Mouse (Mus musculus) cerebellum, adult 18-20 months (tissue): ENCODE measurements around the gene St6galnac6.
A peak's percentile ranks its signal among the peaks of the same experiment; 100 is the strongest.

Source experiments
- DNase-seq, 2 experiments: peaks; one replicate each; pipeline ENCODE4 v3.0.0; 2021

Gene St6galnac6

DNA sequence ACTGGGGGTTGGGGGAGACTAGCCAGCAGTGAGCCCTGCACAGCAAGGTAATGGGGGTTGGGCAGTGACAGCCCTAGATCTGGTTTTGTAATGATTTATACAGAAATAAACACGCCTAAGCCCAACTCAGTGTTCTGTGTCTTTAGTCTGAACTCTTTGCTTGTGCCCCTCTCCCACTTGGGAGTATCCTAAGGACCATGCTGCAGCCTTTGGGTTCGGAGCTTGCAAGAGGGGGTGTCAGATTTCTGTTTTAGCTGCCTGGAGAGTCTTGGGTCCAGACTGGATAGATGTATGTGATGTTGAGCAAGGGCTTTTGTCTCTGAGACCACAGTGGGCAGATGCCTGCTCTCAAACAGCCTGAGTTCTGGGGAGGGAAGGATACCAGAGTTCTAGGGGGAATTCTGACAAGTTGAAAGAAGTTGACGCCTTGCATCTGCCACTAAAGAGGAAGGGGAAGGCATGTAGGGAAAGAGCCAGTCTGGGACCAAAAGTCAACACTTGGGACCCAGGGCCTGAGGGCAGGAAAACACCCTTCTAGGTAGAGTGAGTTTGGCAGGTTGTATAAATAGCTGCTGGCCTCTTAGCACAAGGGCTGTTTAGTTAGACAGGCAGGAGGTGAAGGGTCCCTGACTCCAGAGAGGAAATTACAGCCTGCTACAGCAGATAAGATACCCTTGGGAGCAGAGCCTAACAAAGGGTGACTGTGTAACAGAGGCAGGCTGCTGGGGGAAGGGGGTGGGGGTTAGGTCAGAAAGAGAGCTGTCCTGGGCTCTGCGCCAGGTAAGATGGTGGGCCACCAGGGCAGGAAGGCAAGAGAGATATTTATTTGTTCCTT lies 21.4 kb downstream of the St6galnac6 start:
- DNase-seq: no peak

DNA sequence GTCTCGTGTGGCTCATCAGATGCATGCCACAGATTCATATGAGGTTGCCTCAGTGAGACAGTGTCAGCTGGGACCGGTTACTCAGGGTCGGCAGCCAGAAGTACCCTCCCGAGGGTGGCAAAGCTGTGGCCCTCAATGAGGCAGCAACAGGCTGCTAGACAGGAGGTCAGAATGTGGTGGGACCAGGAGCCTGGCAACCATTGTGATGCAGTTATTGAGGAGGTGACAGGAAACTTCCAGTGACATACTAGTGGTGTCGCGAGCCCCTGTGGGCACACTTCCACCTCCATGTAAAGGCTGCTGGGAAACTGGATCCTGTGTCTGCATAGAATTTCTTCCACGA lies 22.0 kb downstream of the St6galnac6 start, which contains the start of gene Ak1:
Ak1 (plus strand) TSS at position 242 of the 343 bp plus-strand sequence.
- DNase-seq: no peak

DNA sequence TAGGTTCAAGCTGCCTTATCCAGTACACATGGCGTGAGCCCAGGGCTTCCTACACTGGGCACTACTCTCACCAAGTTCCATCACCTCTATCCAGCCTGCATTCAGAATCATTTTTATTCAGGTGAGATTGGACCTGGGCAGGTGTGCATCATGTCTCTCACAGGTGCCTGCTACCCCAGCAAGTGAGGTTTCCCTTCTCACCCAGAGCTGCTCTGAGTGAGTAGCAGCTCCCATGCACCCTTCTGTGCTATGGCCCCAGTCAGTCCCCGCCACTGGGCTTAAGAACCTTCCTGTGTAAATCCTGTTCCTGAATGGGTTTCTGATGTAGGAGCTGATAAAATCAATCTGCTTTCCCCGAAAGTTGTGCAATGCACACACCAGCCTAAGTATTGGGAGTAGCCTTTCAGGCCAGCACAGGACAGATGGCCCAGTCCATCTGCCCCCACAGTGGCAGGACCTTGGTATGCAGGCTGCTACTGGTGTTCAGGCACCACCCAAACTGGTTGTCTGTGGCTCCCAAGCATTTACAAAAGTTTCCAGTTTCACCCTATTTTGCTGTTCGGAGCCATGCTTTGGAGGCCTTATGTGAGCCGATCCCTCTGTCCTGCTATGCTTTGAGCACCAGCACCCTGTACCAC lies 24.7 kb downstream of the St6galnac6 start:
- no peak for DNase-seq

DNA sequence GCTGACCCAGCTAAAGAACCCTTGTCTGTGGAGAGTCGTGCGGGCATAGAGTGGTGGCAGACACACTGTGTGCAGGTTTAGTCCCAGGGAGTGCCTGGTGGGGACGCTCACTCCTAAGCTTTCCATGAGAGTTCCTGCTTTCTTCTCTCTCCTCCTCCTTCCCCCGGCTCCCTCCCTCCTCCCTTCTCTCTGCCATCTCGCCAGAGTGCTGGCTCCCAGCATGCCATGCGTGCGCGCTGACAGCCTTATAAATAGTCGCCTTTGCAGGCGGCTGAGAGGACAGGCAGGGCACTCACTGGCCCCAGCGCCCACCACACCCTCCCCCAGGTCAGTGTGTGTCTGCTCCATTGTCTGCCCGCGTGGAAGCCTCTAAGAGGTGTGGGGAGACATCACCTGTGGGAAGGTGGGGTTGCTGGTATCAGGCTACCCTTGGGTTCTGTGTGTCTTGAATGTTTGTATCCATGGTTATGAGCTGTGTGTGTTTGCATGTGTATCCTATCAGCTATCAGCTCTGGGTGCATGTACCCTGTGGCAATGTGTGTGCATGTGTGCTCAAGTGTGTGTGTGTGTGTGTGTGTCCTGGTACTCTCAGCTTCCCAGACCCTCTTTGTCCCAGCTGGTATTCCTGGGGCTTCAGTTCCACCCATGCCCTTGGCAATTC lies 25.8 kb downstream of the St6galnac6 start:
- DNase-seq: peak; percentile 88 to 96

DNA sequence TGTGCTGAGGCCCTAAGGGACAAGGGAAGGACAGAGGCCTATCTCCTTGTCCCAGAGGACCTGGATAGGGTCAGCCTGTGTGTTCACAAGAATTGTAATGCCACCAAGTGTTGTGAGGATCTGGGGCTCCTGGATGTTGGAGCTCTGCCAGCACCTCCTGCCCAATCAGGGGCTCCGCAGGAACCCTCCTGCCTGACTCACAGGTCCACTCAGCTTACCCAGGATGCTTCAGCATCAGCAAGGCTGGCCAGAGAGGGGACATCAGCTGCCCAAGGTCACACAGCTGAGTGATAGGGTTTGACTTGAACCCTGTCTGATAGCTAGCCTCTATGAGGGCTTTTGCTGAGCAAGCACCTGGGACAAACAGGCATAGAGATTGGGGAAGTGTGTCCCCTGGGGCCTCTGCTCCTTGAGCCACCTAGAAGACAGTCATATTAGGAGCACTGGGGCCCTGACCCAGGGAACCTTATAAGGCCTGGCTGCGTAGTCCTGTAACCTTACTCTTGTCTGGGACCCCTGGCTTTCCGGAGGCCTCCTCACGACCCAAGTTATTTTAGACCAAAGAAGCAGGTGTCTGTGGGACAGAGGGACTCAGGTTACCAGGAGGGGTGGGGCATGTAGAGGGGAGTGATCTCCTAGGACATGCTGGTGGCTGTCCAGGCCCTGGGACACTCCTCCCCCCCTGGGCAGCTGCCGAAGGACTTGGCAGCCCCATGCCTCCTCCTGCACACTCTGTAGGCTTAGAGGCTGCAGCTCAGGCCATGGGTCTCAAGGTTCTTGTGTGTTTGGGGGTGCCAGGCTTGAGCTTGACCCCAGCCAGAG lies 26.6 kb downstream of the St6galnac6 start:
- peak; percentile 79 to 81 for DNase-seq

DNA sequence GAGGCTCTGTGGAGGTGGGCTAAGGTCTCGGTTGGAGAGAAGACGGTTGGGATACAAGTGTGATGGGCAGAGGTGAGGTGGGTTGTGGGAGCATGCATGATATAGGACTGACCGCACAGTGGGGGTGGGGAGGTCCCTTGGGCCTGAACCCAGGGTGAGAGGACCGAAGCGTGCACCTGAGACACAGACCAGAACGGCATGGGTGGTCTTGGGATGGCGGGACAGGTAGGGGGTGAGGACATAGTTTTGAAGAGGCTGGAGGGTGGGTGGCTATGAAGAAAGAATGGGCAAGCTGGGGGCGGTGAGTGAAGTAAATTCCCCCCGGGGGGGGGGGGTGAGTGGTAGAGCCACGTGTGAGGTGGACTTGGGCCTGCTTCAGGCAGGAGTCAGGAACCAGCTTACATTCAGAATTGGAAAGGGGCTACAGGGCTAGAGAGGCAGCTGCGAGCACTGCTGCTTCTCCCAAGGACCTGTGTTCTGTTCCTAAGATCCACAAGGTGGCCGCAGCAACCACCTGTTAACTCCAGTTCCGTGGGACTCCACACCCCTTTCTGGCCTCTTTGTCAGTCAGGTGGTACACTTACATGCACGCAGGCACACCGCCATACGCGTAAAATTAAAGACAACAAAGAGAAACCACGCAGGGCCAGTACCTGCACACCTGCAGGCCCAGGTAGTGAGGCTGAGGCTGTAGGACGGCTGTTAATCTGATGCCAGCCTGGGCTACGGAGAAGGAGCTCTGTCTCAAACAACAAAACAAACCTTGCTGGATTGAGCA lies 27.9 kb downstream of the St6galnac6 start:
- no peak for DNase-seq

DNA sequence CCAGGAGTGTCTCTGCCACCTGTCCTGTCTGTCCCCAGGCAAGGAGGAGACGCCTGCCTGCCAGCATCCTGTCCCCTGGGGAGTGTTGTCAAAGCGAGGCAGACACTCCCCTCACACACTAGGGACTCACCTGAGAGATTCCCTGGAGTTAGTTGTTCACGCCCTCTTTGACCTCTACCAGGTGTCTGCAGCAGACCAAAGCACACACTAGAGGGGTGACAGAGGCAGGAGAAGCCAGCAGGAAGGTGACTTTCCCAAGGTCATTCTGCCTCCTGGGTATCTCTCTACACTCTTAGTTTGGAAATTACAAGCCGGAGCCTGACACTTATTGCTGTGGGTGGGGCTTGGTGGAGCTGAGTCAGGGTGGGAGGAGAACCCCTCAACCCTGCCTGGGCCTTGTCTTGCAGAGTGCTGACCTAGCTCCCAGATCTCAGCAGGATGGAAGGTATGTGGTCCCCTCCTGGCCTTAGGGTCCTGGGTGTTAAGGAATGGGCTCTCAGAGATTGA lies 28.6 kb downstream of the St6galnac6 start:
- no peak for DNase-seq

DNA sequence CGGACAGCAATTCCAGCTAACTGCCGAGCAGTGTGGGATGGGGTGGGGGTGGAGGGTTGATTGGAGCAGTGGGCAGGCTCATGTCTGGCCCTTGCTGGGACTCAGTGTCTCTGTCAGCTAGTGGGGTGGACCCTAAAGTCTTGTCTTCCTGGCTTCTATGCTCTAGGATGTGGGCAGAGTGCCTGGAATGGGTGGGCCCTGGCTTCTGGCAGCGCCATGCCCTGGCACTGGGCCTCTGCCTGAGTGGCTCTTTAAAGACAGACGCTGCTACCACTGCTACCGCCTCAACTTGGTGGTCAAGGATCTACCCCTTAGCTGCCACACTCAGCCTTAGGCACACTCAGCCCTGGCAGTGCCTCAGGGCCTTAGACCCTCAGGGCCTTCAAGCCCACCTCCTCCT lies 29.2 kb downstream of the St6galnac6 start:
- peak; percentile 66 to 68 for DNase-seq

DNA sequence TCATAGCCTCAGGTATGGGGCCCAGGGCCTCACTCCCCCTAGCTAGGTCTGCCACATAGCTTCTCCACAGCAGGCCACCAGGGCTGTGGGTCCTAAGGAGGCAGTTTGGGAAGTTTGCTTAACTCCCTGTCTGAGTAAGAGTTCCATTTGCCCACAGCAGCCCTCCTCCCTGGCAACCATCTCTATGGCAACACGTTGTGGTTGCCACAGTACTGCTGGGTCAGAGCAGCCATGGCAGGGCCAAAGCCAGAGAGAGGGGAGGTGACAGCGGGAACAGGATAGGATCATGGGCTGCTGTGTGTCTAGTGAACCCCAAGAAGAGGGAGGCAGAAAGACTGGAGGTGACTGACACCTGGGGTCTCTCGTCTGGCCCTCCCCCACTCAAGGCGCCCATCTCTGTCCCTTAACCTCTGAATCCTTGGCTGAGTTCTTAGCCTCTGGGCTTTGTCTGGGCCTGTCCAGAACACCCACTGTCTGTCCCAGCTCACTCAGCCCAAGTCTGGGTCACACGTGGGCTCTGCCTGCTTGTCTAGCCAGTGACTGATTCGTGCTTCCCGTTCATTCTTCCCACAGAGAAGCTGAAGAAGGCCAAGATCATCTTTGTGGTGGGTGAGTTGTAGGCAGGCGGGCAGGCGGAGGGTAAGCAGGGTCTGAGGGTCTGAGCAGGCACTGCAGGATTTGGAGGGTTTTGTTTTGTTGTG lies 29.9 kb downstream of the St6galnac6 start:
- no peak for DNase-seq

DNA sequence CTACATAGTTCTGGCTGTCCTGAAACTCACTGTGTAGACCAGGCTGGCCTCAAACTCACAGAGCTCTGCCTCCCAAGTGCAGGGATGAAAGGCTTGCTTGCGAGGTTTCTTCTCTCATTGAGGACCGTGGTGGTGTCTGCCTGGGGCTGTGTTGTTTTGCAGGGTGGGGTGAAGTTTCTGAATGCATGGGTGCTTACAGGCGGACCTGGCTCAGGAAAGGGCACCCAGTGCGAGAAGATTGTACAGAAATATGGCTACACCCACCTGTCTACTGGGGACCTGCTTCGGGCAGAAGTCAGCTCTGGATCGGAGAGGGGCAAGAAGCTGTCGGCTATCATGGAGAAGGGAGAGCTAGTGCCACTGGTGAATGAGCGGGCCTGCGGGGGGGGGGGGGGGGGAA lies 30.5 kb downstream of the St6galnac6 start:
- DNase-seq: no peak

DNA sequence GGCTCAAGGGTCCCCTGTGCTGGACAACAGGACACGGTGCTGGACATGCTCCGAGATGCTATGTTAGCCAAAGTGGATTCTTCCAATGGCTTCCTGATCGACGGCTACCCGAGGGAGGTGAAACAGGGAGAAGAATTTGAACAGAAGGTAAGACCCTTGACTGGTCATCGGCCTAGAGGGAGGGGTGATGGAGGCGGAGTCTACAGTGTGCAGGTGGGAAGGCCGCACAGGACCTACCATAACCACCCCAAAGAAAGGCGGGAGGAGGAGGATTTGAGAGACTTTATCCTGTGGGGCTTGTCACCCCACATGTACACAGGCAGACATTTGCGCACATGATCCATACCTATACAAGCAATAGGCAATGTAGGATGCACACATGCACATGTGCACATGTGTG lies 31.5 kb downstream of the St6galnac6 start:
- no peak for DNase-seq

DNA sequence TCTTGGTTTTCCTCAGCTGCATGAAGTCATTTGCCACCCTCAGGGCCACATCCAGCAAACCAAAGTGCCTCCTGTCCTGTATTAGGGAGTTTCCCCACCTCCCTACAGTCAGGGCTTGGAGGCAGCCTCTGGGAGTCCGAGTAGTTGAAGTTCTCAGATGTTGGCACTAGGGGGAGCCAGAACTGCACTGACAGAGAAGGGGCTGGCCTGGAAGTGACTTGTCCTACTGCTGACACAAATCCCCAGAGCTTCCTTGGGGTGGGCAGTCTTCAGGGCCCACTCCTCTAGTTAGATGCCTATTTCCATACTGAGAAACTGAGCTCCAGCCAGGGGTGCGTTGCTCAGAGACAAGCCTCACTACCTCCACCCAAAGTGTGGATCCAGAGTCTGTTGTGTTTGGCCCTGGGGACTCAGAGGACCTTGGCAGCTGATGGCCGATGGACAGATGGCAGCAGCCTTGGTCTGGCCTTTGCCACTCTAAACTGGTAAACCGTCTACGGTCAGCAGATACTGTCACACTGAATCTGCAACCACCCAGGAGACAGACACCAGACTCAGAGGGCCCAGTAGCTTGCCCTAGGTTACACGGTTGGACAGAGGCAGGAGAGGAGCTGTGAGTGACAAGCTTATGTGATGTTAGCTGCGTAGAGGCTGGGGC lies 32.4 kb downstream of the St6galnac6 start:
- peak; percentile 83 to 84 for DNase-seq

DNA sequence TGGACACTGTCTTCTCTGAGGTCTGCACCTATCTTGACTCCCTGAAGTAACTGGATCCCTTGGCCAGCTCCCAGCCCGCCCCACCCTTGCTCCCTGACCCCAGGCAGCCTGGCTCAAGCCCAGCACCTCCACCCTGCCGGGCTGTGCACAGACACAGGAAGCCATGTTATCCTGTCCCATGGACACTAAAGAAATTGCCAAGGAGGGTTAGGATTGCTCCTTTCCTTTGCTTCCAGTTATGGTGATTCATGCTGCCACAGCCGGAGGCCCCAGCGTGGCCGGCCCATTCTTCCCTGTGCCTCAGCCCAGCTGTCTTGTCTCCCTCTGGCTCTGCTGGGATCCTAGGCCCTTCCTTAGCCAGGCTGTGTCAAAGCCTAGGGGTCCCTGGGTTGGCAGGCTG lies 34.2 kb downstream of the St6galnac6 start:
- no peak for DNase-seq

DNA sequence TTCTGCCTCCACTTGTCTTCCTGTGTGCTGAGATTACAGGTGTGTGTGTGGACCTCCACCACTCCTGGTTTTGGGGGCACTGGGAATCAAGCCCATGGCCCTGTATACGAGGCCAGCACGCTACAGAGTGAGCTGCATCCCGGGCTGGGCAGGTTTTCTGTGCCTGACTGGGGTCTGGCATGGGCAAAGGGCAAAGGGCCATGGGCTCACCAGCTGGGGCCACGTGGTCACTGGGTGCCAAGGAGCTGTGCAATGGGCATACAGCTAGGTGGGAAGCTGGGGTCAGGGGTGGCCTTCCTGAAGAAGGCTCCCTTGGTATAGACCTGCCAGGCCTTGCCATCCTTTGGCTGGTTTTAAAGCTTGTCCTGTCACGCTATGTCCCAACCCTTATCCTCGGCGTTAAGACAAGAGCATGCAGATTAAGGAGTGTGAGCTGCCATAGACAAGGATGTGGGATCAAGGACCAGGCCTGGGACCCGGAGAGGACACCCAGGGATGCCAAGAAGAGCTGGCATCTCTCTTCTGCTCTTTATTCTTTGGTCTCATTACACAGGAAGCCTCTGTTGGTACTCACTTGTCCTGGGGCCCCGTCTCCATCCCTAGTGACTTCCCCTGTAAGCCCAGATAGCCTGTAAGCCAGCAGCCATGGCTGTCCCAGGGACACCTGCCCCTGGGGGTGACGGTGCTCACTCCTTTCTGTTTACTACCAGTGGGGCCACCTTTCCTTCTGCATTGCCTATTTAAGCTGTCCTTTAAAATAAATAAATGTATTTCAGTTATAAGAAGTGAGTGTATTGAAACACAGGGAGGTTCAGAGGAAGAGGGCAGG lies 35.0 kb downstream of the St6galnac6 start:
- no peak for DNase-seq

DNA sequence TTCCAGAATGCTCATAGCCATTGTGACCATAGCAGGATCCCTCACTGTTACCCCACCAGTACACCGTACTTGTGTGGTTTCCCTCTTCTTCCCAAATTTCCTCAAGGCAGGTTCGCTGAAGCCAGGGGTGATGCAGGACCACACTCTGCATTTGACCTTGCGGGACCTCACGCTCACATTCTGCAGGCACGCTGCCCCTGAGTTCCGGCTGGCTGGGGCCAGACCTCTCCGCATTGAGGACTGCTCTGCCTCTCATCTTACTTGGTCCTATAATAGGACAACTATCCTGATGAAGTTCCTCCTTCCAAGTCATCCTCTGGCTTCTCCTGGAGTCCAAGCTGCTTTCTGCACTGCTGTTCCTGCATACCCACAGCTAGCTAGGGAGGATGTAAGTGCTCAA lies 37.1 kb downstream of the St6galnac6 start:
- DNase-seq: no peak

DNA sequence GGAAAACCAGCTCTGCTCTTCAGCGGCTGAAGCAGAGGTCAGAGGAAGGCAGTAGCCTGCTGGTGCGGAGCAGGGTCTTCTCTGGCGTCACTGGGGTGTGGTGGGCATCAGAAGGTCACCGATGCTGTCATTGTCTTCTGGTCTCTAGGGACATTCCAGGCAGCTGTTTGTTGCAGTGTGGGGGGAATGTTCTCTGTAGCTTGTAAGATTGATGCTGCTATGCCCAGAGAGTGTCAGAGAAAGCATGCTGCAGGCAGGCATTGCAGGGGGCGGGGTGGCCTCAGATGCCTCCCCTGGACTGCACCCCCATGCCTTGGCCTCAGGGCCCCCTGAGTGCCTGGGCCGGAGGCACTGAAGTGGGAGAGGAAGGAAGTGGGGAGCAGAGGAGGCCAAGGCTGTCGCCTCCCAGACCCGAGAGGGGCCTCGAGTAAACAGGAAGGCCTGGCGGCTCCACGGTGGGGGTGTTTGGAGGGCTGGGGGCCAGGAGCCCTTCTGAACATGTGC lies 38.3 kb downstream of the St6galnac6 start:
- DNase-seq: no peak

DNA sequence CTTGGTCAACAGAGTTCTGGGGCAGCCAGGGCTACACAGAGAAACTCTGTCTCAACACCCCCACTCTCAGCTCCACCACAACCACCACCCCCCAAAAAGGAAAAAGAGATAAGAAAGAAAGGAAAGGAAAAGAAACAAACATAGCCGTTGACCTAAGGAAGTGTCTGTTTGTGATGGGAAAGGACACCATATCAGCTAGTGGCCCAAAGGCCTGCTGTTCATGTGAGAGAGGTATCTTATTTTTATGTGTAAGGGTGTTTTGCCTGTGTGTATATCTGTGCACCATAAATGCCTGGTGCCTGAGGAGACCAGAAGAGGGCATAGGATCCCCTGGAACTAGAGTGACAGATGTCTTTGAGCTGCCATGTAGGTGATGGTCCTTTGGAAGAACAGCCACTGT lies 40.1 kb downstream of the St6galnac6 start:
- no peak for DNase-seq

DNA sequence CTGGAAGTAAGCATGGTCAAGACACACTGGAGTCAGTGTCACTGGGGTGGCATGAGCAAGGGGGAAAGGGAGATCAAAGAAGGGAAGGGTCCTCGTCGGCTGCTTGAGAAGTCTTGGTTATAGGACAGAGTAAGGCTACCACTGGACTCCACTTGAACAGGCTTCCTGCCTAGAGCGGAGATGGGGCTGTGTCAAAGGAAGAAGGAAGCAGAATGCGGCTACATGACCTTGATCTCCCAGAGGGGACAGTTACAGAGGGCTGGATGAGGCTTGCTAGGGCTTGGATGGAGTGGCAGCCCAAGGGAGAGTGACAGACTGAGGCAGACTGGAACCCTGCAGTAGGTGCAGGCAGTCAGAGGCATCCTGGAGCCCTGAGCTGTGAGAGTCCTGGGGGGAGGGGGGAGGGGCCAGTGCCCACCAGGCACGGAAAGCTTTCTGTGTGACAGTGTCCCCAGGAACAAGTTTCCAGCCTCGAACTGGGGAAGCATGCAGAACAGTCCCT lies 41.1 kb downstream of the St6galnac6 start:
- DNase-seq: no peak

DNA sequence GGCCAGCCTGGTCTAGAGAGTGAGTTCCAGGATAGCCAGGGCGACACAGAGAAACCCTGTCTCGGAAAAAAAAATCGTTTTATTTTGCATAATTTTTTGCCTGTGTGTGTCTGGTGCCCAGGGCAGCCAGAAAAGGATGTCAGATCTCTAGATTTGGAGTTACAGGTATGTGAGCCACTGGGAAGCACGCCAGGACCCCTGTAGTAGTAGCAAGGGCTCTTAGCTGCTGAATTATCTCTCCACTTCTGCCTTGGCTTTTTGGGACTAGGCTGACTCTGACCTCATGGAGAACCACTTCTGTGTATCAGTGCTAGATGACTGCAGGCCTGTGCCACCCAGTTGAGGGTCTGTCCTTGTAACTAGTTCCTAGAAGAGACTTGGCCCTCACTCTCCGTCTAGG lies 42.3 kb downstream of the St6galnac6 start:
- DNase-seq: no peak

DNA sequence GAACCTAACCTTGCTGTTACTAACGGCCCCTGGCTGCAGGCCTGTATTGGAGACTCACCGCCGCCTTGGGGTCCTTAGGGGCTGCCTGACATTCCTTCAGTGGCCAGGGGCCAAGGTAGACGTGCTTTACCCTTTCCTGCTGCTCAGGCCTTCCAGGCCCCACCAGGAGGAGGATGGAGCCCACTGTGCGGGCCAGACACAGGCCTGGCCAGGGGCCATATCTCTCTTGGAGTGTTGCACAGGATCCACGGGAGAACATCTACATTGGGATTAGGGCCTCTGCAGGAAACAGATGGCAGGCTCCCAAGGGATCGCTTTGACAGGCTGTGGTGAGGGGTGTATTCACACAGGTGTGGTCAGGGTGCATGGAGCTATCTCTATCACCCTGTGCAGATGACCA lies 43.3 kb downstream of the St6galnac6 start:
- no peak for DNase-seq
